Mouse (Mus musculus) embryonic fibroblast, embryonic 13.5 days (primary cell): ENCODE measurements around the gene Mgmt.

Experiments used
- CTCF ChIP-seq: IDR thresholded peaks from 2 replicates; pipeline ENCODE4 v1.5.1; 2011; ENCODE audit warnings: mild to moderate bottlenecking, control low read depth, low read length, moderate library complexity, borderline replicate concordance; ENCODE audit not compliant: insufficient read depth
- POLR2A ChIP-seq: IDR thresholded peaks from 2 replicates; pipeline ENCODE4 v1.6.1; 2011; ENCODE audit warnings: low read depth, mild to moderate bottlenecking, control low read depth, low read length, moderate library complexity

- TF ChIP-seq CTCF (no peak), POLR2A (no peak)
Observed at GRCm38 (mm10) chr7:137069768-137070167, 175.4 kb downstream of the Mgmt start.
